Mouse (Mus musculus): ENCODE results near the gene Ift22. TPM values are rescaled to one million over a fixed set of nuclear protein-coding genes. Genes with fewer than 3 reads are reported as not detected.

Ift22 gene
- polyA plus RNA-seq, 1 experiment from 2014 or later, result 115 TPM

- peak overlapping the region; percentile 54 for H3K4me3 ChIP-seq (replicated peaks)
- 0 out of 2 replicates have a peak, but pooled peaks have one; percentile 6 for ATAC-seq (ENCODE audit: low FRiP score)
- H3K4me2 ChIP-seq, result peak overlapping the region; percentile 80
- no peaks in the 10 kb centered on the region for H3K36me3 ChIP-seq (replicated peaks)
- H3K27me3 ChIP-seq, result peaks cover 54% of the 10 kb centered on the region
- peak overlapping the region; percentile 31; the same call in 1 of the 2 replicates for H3K27ac ChIP-seq
- peaks cover 22% of the 10 kb centered on the region for H3K4me1 ChIP-seq
- WGBS, result under 1% methylated on average over 47 of the region's 47 CpGs
- peak overlapping the region; percentile 63 for H3K9ac ChIP-seq
- H3K9me3 ChIP-seq, result no peaks in the 10 kb centered on the region
These were observed 25.7 kb upstream of the Ift22 start for GRCm38 (mm10) chr5:136882055-136882787.

GRCm38 (mm10) chr5:136882788-136883439, 25.0 kb upstream of the Ift22 start, which contains the start of gene Col26a1:
Gene Col26a1, minus strand, starts transcription at chr5:136883209.
- Histone ChIP-seq H3K27ac (peak within 1 kb of the TSS; percentile 31; the same call in 1 of the 2 replicates), H3K4me1 (peaks cover 22% of the 10 kb centered on the region), H3K9ac (peak within 1 kb of the TSS; percentile 63), H3K4me2 (peak within 1 kb of the TSS; percentile 80), H3K4me3 (replicated peaks) (peak within 1 kb of the TSS; percentile 54), H3K36me3 (replicated peaks) (no peaks in the 10 kb centered on the region), H3K27me3 (peaks cover 54% of the 10 kb centered on the region), H3K9me3 (no peaks in the 10 kb centered on the region)
- WGBS, result 1% methylated on average over 40 of the region's 44 CpGs
- 0 out of 2 replicates have a peak, but pooled peaks have one; percentile 36 for ATAC-seq (ENCODE audit: low FRiP score)

DNA sequence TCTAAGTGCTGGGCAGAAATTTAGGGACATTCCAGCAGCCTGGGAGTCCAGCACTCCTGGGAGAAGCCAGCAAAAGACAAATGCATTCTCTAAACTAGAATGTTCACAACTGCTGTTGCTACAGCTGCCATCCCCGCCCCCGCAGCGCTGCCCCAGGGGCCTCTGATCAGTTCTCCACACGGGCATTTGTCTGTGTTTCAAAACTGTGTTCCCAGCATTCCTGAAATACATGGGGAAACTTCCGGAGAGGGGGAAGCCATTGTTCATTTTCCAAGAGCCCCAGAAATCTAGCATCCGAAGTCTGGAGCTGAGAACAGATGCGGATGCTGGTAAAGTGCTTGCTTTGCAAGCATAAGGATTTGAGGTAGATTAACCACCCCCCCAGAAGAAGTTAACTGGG, 21.0 kb upstream of the Ift22 start:
- Histone ChIP-seq H3K9me3 (no peaks in the 10 kb centered on the region), H3K4me1 (peaks cover 18% of the 10 kb centered on the region), H3K4me2 (no peak overlapping the region), H3K4me3 (replicated peaks) (no peak overlapping the region), H3K27ac (no peak overlapping the region), H3K36me3 (replicated peaks) (no peaks in the 10 kb centered on the region), H3K9ac (no peak overlapping the region), H3K27me3 (peaks cover 34% of the 10 kb centered on the region)
- 38% methylated on average over 7 of the region's 7 CpGs for WGBS
- ATAC-seq (ENCODE audit: low FRiP score), result no peak

- Histone ChIP-seq H3K4me2 (no peak overlapping the region), H3K27ac (0 out of 2 replicates have a peak overlapping the region, but pooled peaks have one; percentile 20), H3K9me3 (no peaks in the 10 kb centered on the region), H3K4me1 (peaks cover 5% of the 10 kb centered on the region; the same call in 1 of the 2 replicates), H3K36me3 (replicated peaks) (no peaks in the 10 kb centered on the region), H3K9ac (no peak overlapping the region), H3K4me3 (replicated peaks) (no peak overlapping the region), H3K27me3 (peaks cover 16% of the 10 kb centered on the region)
- ATAC-seq (ENCODE audit: low FRiP score), result no peak
- 73% methylated on average over 19 of the region's 19 CpGs for WGBS
These were observed 19.2 kb upstream of the Ift22 start for GRCm38 (mm10) chr5:136888539-136889355.

DNA sequence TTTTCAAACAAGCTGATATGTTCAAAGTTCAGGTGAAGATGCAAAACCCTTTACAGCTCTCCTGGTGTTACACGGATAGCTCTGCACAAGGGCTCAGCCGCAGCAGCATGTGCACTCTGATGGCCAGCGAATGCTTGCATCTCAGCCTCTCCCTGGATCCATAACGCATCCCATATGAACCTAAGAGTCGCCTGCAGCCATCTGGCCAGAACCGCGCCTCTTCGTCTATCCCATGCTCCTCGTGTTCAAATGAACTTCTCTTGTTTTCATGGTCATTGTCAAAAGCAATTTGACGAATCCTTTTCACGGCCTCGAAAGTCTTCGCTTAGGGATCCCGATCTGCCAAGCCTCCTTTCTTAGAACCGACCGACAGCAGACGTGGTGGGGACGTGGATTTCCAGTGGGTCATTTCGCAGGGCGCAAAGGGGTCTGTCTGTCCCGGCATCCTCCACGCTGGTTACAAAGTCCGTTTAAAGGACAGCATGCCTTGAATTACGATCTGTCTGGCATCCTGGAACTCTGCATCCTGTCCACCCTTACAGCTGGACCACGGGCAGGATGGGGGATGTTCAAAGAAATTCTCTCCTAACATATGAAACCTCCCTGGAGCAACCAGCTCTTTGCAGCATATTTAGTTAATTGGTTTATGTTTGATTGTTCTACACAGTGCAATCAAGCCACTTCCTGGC, 13.0 kb upstream of the Ift22 start:
- WGBS, result 74% methylated on average over 25 of the region's 25 CpGs
- no peak overlapping the region for H3K4me3 ChIP-seq (replicated peaks)
- no peaks in the 10 kb centered on the region for H3K36me3 ChIP-seq (replicated peaks)
- no peak overlapping the region for H3K9ac ChIP-seq
- no peaks in the 10 kb centered on the region for H3K9me3 ChIP-seq
- no peak for ATAC-seq (ENCODE audit: low FRiP score)
- no peaks in the 10 kb centered on the region for H3K27me3 ChIP-seq
- H3K4me1 ChIP-seq, result no peaks in the 10 kb centered on the region
- H3K27ac ChIP-seq, result no peak overlapping the region
- H3K4me2 ChIP-seq, result no peak overlapping the region

- H3K4me3 ChIP-seq (replicated peaks), result no peak overlapping the region
- H3K27me3 ChIP-seq, result no peaks in the 10 kb centered on the region
- H3K27ac ChIP-seq, result no peak overlapping the region
- H3K9ac ChIP-seq, result no peak overlapping the region
- no peaks in the 10 kb centered on the region for H3K4me1 ChIP-seq
- no peaks in the 10 kb centered on the region for H3K9me3 ChIP-seq
- 66% methylated on average over 10 of the region's 10 CpGs for WGBS
- ATAC-seq (ENCODE audit: low FRiP score), result no peak
- H3K4me2 ChIP-seq, result no peak overlapping the region
- H3K36me3 ChIP-seq (replicated peaks), result no peaks in the 10 kb centered on the region
These were observed 12.4 kb upstream of the Ift22 start for GRCm38 (mm10) chr5:136895529-136895963.

GRCm38 (mm10) chr5:136904621-136905020, 3.3 kb upstream of the Ift22 start:
- Histone ChIP-seq H3K4me1 (peaks cover 12% of the 10 kb centered on the region), H3K4me2 (no peak overlapping the region), H3K4me3 (replicated peaks) (no peak overlapping the region), H3K27me3 (no peaks in the 10 kb centered on the region), H3K9me3 (0 out of 2 replicates have a peak, but pooled peaks cover 2% of the 10 kb centered on the region), H3K27ac (no peak overlapping the region), H3K9ac (no peak overlapping the region), H3K36me3 (replicated peaks) (no peaks in the 10 kb centered on the region)
- WGBS, result 59% methylated on average over 3 of the region's 3 CpGs
- no peak for ATAC-seq (ENCODE audit: low FRiP score)

DNA sequence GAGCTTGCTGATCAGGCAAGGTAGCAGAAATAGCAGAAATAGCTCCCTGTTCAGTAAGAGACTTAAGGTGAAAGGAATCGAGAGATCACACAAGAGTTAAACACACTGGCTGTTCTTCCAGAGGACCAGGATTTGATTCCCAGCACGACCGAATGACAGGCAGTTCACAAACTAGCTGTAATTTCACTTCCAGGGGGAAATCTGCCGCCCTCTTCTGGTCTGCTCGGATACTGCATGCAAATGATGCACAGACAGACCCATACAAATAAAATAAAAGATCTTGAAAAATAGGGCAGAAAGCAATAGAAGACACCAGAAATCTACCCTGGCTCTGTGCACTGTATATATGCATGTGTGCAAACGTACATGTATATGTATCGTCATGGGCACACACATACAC, 2.3 kb upstream of the Ift22 start:
- H3K9ac ChIP-seq, result no peak overlapping the region
- no peak overlapping the region for H3K4me2 ChIP-seq
- H3K27ac ChIP-seq, result no peak overlapping the region
- peaks cover 12% of the 10 kb centered on the region for H3K4me1 ChIP-seq
- WGBS, result 55% methylated on average over 7 of the region's 7 CpGs
- H3K36me3 ChIP-seq (replicated peaks), result 0 out of 2 replicates have a peak, but pooled peaks cover 1% of the 10 kb centered on the region
- no peaks in the 10 kb centered on the region for H3K27me3 ChIP-seq
- H3K9me3 ChIP-seq, result 0 out of 2 replicates have a peak, but pooled peaks cover 2% of the 10 kb centered on the region
- H3K4me3 ChIP-seq (replicated peaks), result no peak overlapping the region
- no peak for ATAC-seq (ENCODE audit: low FRiP score)

DNA sequence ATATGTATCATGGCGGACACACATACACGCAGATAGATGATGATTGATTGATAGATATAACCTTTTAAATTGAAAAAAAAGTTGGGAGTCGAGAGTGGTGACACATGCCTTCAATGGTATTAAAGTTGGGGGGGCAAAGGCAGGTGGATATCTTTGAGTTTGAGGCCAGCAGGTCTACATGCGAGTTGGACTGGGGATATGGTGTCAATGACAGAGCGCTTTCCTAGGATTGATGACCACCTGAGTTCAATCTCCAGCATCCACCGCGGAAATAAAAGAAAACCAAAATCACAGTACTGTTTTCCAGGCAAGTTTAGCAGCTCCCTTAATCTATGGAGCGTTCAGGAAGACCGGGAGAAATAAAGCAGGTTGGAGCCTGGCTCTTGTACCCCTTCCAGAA, 363 bp upstream of the Ift22 start:
- Histone ChIP-seq H3K27me3 (no peaks in the 10 kb centered on the region), H3K9me3 (0 out of 2 replicates have a peak, but pooled peaks cover 2% of the 10 kb centered on the region), H3K9ac (peak overlapping the region; percentile 66), H3K4me3 (replicated peaks) (peak overlapping the region; percentile 74), H3K4me1 (peaks cover 12% of the 10 kb centered on the region), H3K4me2 (peak overlapping the region; percentile 69), H3K27ac (no peak overlapping the region), H3K36me3 (replicated peaks) (peaks cover 20% of the 10 kb centered on the region)
- WGBS, result 50% methylated on average over 9 of the region's 9 CpGs
- ATAC-seq (ENCODE audit: low FRiP score), result peak; percentile 28

- WGBS, result 82% methylated on average over 3 of the region's 3 CpGs
- ATAC-seq (ENCODE audit: low FRiP score), result no peak
- H3K27ac ChIP-seq, result no peak overlapping the region
- no peaks in the 10 kb centered on the region for H3K9me3 ChIP-seq
- H3K9ac ChIP-seq, result no peak overlapping the region
- peaks cover 2% of the 10 kb centered on the region; the same call in 1 of the 2 replicates for H3K4me1 ChIP-seq
- no peak overlapping the region for H3K4me2 ChIP-seq
- no peak overlapping the region for H3K4me3 ChIP-seq (replicated peaks)
- peaks cover 38% of the 10 kb centered on the region for H3K36me3 ChIP-seq (replicated peaks)
- no peaks in the 10 kb centered on the region for H3K27me3 ChIP-seq
These were observed 6.2 kb downstream of the Ift22 start for GRCm38 (mm10) chr5:136914183-136914582.

DNA sequence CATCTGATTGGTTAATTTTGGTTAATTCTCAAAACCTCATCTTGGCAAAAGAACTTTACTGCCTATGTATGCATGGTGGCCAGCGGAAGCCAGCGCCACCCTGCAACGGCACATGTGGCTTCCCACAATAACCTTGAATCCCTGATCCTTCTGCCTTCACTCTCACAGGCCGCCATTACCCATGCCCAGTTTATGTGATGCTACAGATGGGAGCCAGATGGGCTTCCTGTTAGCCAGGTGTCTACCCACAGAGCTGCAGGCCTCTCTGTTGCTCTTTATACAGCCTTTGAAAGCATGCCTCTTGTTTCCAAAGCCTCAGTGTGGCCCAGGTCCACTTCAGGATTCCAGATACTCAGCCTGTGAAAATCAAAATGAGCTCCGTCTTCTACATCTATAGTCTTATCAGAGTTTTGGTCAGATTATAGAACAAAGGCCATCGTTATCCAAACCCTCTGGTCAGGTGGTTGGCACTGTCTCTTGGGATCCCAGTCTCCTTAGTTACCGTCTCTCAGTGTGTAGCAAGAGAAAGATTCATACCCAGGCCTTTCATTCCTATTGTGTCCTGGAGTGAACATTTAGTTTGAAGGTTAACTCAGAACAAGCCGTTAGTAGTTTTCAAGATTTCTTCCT, 9.8 kb downstream of the Ift22 start:
- 96% methylated on average over 8 of the region's 8 CpGs for WGBS
- no peaks in the 10 kb centered on the region for H3K9me3 ChIP-seq
- no peak overlapping the region for H3K4me3 ChIP-seq (replicated peaks)
- H3K9ac ChIP-seq, result no peak overlapping the region
- no peak for ATAC-seq (ENCODE audit: low FRiP score)
- H3K27ac ChIP-seq, result no peak overlapping the region
- peaks cover 17% of the 10 kb centered on the region for H3K36me3 ChIP-seq (replicated peaks)
- no peaks in the 10 kb centered on the region for H3K27me3 ChIP-seq
- H3K4me2 ChIP-seq, result no peak overlapping the region
- H3K4me1 ChIP-seq, result peaks cover 7% of the 10 kb centered on the region

Measured in forebrain, embryonic 12.5 days (tissue).